Mouse (Mus musculus): Measurements from ENCODE around the gene Zfhx3.

The Zfhx3 gene

DNA sequence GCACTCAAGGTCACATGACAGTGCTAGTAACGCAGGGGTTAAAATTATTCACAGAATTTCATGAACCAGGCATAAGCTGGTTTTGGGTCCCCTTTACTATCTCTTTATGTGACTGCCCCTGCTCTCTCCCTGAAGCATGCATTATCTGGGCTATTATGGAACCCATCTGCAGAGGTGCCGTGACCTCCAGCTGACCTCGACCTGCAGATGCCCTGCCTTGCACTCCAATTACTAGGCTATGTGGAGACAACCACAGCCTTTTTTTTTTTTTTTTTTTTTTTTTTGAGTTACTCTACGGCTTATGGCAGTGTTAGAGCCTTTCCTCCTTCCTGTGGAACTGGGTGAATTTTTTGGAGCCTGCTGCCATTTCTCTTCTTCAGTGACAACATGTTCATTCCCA, 80.0 kb downstream of the Zfhx3 start:
- no peak for DNase-seq

DNA sequence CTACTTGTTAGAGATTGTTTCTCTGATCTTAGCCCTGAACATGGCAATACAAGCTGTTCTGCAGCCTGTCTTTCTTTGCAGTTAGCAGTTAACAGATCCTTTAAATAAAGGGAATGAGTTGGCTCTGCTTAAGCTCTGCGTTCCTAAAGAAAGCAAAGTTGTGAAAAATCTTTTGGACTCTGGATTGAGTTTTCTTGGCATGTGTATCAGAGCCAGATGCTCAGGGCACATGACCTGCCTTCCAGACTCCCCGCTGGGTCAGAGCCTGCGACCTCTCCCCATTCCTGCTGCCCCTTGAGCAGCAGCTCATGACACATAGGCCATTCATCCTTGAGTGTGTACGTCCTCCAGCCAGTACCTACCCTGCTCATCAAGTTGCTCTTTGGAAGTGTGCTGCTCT, 81.9 kb downstream of the Zfhx3 start:
- no peak for DNase-seq

DNA sequence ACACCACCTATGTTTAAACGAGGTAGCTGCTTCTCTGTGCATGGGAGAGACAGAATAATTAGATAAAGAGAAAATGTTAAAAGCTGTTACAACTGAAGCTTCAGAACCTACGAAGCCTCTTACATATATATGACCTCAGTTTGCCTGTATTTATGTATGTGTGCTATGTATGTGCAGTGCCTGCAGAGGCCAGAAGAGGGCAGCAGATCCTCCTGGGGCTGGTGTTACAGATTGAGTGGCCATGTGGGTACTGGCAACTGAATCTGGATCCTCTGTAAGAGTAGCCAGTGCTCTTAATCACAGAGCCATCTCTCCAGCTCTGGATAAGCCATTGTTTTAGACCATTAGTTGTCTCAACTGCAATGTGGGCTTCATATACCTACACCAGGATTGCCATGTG, 82.8 kb downstream of the Zfhx3 start:
- no peak for DNase-seq

DNA sequence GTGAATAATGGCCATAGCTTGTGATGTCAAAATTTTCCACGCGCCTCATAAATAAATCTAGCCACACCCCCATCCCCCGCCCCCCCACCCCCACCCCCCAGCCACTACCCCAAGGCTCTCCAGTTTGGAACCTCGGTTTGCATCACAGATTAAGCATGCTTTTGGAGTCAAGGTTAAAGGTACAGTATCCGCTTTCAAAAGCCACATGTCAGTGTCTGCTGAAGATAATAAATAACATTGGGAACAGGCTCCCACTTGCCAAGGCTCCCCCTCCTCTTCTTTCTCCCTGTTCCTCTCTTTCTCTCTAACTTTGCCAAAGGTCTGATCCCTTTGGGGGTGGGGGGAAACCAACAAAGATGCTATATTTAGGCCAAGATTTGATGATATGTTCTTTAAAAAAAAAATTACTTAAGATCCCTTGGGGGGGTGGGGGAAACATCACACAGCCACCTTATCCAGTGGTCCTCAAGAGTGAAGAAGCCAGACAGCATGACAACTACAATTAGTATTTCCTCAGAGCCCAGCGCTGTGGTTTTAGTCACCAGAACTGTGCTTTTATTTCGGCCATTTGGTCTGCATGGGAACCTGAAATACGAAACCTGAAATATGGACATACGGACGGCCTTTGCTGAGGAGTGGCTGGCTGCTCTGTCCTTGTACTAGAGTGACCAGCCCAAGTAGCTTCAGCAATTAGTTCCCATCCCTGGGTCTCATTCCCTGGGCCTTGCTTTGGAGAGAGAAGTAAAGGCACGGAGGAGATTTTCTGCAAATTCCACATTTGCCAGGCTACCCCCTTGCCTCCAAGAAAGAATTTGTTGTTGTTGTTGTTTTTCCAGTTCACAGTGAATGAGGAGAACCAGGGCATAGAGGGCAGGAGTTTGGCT, 84.4 kb downstream of the Zfhx3 start:
- no peak for DNase-seq

DNA sequence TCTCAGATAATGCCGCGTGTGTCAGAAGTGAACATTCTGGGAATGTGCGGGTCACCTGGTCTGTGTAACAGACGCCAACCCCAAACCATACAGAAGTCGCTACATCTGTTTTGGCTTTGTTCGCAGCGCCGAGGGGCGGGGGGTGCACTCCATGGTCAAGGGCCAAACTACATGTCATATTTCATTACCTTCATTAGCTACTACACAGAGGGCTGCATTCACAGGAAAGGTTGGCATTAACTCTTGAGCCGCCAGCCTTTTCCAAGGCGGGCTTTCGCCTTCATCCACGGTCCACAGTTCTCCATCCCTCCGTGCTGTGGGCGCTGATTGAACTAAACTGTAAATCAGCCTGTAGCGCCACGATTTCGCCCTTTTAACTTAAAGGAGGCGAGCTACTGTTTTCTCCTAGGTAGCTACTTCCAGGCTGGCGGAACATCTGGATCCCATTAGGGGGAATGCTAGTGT, 85.1 kb downstream of the Zfhx3 start:
- DNase-seq = no peak

DNA sequence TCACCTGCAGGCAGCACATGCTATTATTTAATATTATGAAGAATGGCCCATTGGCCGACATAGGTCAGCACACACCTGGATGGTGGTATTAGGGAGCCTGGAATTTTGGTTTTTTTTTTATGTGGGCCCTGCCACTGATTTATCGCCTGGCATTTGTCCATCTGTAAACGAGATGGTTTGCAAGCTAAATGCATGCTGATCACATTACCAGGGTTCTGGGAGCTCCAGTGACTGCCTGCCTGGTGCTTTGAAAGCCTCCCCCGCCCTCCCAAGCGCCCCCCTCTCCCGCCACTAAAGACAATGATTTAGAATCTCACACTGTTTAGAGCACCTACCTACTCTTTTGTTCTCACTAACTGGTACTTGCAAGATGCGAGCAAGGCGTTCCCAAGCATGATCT, 86.0 kb downstream of the Zfhx3 start:
- no peak for DNase-seq

DNA sequence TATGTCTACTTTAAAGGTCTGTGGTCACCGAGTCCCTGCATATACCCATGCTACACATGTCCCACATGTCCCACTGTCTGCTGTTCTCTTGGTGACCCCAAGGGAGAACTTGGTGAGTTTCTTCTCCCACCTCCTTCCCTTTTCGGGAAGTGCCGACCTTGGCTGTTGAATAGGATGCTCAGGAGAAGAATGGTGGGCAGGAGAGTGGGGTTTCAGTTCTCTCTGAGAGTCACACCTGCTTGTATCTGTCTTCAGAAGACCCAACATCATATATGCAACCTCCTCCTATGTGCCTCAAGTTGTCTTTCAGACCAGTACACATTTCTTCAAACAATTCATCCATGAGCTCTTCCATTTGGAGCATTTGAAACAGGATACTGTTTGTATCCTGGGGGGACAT, 88.7 kb downstream of the Zfhx3 start:
- no peak for DNase-seq

DNA sequence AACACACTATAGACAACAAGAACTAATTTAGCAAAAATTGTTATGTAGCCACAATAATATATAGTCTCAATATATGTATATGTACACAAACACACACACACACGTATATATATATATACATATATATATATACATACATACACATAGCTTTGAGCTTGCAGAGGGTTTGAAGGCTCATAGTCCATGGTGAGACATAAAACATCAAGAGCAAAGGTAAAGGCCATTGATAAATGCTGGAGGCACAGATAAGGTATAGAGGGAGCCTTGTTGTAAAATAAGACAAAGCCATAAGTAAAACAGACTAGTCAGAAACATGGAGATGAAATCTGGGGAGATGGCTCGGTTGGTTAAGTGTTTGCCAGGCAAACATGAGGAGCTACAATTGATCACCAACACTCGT, 91.6 kb downstream of the Zfhx3 start:
- DNase-seq = no peak

DNA sequence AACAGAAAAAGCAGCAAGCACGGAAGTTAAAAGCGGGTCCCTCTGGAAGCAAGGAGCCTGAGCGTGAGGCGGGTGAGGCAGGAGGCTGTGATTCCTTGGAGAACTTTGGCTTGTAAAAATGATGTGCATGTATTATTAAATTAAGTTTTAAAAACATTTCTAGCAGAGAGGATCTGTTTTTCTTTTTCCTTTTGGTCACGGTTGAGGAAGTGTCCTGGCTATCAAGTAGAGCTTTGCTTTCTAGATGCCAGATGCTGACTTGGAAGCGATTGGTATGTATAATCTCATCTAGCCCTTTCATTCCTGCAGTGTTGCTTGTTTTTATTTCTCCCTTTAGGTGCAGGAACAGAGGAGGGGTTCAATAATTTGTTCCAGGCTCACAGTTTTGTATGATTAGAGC, 92.3 kb downstream of the Zfhx3 start:
- DNase-seq = no peak

DNA sequence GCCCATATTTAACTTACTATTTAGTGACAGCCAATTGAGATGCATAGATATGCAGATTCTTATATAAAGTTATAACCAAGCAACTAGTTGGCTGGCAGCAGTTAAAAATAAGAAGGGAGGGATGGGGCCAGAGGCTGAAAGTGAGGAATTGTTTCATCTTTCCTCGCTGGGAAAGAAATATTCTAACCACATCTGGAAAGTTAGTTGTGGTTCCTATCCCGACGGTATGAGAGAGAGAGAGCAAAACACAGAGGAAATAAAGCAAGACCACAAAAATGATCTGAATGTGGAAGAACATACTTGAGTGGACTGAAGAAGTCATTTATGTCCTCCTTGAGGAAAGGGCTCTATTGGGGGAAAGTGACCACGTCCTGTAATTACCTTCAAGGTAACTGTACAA, 101.2 kb downstream of the Zfhx3 start:
- DNase-seq = no peak

DNA sequence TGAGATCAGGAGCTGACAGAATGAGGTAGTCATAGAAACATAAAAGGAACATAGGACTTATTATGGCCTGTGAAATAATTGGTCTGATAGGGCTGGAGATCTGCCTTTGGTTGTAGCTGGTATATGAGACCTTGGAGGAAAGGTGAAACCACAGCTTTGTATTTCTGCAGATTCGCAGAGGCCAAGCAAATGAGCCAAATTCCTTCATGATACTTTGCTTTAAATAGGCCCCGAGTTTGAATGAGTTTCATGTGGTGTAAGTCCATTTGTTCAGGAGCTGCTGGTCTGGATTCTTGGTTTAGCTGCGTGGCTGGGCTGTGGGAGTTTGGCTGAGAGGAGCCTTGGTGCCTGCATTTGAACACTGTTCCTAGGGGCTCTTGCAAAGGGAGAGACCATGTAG, 101.7 kb downstream of the Zfhx3 start:
- no peak for DNase-seq

DNA sequence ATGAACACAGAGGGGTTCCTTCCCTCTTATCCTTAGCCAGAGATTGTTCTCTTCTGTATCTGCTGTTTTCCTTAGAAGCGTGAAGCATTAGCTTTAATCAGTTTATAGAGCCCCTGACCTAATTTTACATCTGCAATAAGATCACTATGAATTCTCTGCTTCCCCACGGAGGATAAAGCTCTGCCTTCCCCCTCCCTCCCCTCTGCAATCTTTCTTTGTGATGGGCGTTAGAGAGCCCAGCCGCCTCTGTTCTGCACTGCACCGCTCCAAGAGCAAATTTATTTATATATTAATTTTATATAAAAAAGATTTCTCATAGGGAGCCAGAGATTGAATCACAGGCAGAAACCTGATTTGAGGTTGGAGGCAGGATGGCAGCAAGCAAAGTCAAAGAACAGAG, 113.8 kb downstream of the Zfhx3 start:
- no peak for DNase-seq

DNA sequence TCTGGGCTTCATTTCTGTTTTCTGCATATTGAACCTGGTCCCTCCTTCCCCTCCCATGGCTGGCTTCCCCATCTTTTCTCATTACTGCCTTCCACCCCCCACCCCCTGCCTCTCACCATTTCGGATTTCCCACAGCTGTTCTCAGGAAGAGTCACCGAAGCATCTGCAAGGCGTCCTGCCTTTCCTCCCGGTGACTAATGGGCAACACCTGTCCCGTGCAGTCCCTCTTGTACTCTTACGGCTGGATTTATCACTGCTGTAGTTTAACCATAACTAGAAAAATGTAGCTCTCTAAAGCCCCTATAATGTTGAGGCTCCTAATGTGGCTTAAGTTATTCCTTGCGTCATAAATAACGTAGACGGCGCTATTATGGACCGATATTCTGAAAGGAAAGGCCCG, 119.5 kb downstream of the Zfhx3 start:
- no peak for DNase-seq

DNA sequence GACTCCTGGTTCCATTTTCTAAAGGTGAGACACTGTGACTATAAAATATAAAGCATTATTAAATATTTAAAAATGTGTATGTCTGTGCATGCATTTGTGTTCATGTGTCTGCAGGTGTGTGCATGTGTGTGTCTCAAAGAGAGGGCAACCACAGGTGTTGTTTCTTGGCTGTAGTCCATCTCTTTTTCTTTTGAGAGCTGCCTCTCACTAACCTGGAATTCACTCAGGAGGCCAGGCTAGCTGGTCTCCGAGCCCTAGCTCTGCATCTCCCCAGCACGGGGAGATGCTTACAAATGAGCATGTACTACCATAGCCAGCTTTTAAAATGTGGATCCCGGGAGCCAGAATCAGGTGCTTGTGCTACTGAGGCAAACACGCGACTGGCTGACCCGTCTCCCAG, 124.7 kb downstream of the Zfhx3 start:
- no peak for DNase-seq

DNA sequence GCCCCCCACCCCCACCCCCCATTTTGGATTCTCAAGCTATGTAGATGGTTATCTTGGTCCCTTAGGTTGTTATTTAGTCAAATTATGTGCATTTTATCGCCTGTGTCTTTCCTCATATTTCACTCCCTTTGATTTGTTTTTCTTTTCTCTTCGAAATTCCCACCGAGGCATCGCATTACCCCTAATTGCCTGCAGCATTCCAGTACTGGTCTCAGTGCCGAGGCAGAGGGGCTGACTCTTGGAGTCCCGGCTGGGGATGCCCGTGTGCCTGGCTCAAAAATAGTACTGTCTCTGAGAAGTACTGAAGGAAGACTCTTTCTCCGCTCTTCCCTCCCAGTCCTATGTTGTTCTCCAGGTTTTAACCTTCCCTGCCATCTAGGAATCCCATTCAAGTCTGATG, 125.8 kb downstream of the Zfhx3 start:
- DNase-seq = no peak

DNA sequence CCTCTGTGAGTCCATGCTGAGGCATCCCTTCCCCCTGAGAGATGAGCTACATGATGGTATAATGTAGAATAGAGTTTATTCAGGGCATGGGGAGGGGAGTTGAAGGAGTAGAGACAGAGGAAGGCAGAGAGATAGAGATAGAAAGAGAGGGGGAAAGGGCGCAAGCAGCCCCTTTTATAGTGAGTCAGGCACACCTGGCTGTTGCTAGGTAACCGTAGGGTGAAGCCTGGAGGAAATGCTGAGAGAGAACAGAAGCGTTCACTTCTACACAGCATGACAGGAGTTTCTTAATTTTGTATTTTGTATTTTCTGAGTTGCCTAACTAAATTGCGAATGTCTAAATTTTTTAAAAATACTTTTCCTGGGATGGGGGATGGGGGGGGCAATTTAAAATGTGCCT, 128.0 kb downstream of the Zfhx3 start:
- DNase-seq = no peak

DNA sequence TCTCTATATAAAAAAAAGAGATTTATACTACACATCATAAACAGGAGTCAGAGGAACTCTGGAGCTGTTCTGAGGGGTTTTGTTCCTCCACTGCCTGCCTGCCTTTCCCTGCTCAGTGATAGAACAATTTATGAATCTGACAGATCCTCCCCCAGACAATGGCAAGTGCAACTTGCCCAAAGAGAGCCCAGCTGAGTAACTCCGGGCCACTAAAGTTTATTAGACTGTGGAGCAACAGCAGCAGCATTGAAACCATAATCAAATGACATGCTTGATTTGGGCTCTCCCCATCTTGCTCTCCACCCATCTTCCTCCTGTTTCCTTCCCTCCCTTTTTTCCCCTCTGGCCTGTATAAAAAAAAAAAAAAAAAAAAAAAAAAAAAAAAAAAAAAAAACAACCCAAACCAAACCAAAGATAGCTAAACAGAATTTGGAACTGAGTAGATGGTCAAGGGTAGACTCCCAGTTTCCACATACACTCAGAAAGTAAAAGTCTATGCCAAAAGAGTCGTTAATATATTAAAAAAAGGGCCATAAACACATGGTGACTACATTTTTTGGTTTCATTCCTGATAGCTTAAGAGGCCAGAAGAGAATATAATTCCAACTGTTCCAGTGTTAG, 129.8 kb downstream of the Zfhx3 start:
- DNase-seq = no peak

DNA sequence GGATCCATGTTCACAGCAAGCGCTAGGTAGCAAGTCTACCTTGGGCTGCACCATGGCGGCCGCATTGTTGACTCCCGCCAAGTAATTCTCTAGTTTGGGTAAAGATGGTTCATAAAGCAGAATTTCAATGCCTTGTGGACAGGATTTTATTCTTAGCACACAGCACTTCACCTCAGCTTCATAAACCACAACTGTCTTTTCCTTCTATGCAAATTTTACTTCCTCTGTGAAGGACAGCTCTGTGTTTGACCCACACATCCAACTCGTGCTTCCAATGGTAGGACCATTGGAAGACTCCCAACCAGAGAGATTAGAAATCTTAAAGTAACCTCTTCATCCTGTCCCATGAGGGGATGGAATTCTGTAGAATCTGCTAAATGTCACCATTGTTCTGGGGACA, 130.4 kb downstream of the Zfhx3 start:
- no peak for DNase-seq

DNA sequence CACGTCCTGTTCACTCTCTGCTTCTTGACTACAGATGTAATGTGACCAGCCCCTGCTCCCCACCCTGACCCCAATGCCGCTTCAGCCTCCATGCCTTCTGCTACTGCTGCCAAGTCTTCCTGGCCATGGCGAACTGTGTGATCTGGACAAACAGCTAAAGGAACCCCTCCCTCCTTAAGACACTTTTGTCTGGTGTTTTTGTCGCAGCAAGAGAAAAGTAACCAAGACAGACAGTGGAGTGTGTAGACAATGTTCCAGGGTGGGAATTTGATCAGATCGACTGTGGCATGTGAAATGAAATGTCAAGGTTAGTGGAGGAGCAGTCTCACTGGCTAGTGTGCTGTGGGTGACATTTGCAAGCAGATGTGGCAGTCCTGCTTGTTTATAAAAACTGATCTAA, 132.7 kb downstream of the Zfhx3 start:
- DNase-seq = no peak

DNA sequence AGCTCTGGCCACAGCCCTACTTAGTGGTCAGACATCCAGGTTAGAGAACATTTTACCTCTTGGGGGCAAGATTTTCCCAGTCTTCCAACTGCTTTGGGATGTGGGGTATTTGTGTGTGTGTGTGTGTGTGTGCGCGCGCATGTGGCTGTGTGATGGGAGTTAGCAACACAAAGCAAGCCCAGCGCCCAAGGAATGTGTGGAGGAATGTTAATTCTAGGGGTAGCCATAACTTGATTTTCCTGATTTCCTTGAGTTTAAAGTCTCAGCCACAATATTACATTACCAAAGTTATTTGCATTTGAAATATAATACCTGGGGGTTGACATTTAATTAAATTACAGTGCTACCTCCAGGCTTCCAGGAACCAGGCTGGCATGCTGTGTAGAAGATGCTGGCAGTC, 136.3 kb downstream of the Zfhx3 start:
- no peak for DNase-seq

DNA sequence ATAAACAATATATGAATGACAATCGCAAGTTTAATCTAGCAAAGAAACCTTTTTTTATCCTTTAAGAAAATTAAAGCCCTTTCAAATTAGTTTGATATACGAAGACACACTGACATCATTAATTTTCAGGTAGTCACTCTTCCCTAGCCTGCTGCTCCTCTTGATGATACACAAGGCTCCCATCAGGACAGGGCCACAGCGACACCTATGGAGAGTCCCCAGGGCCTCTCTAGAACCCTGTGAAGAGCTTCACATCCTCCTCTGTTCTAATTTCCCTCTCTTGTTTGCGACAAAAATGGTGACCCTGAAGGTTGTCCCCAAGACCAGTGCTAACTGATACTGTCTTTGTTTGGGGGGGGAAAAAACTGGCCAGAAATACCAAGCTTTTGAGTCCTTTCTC, 144.5 kb downstream of the Zfhx3 start:
- no peak for DNase-seq

DNA sequence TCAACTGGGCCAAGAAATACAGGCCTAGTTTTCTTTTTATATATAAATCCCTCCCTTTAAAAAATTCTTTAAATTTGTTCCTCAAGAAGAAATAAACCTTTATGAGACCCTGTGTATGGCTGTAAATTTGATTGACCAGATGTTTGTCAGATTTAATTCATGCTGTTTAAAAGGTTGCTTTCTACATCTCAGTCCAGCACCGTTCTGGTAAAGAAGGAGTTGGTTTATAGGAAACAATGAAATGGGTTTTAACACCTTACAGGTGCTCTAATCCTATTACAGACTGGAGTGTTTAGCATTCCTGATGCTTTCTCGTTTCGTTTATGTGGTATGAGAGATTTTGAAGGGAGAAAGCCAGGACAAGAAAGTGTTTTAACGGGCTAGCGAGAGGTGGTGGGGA, 147.2 kb downstream of the Zfhx3 start:
- no peak for DNase-seq

DNA sequence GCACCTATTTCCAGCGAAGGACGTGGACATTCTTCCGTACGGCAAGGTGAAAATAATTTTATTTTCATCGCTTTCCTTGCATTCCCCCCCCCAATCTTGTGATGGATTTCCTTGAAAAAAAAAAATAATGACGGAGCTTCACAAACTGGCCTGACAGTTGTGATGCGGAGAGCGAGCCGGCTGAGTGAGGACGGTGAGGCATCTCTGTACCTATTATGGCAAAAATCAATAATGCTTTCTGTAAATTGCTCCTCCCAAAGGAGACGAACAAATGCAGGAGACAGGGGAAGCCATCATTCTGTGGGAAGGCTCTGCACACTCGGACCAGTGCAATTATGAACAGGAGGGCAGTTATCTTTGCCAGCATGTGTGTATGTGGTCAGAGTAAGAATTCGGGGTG, 156.2 kb downstream of the Zfhx3 start:
- no peak for DNase-seq

DNA sequence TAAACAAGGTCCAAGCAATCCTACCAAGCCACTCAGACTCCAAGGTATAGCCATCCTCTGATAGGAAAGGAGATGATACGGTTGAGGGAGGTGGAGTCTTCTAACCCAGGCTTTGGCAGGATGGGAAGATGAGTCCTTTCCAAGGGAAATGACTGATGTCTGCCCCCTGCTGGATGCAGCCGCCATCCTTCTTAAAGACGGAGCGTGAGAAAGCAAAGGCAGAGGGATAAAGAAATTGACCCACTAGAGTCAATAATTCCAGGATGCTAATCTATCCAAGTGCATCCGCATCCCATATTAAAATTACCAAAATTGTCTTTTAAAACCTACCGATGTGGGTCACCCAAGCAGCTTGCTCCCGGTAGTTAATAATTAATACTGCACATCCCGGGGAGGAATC, 158.7 kb downstream of the Zfhx3 start:
- peak; percentile 26 for DNase-seq
